Mouse (Mus musculus) adrenal gland, adult (tissue): Measurements from ENCODE around the gene Klf9.
A peak's percentile ranks its signal among the peaks of the same experiment; 100 is the strongest.

ENCODE experiments used
- DNase-seq, 2 experiments: peaks; one replicate each; pipeline ENCODE4 v3.0.0; 2022 to 2023; ENCODE audit warnings: low spot score in 1 of 2; ENCODE audit not compliant: inconsistent age in 2 of 2

Klf9 gene

DNA sequence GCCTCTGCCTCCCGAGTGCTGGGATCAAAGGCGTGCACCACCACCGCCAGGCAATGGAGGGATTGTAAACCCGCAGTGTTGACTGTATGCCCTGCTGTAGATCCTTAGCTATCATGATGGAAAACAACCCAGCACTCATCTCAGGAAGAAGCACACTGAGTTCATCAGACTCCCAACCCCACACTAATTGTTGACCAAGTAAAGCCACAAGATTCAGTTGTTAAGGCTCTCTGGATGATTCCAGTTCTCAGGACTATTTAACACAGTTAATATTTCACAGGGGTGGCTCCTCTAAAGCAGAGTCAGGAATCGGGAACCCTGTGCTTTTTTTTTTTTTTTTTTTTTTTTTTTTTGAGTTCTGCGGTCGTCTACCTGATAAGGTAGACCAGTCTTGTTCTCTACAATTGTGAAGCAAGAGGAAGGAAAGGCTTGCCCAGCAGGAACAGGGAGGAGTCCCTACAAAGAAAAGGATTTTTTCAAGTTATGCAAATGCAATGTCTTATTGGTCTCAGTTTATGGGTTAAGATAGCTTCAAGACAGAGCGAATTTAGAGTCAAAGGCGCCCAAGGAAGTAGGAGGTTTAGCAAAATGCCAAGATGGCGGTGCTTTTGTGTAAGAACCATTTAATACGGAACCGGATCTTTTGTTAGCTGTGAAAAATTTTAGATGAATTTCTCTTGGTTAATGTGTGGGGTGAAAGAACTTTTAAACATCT is 1.1 kb upstream of the Klf9 start:
- peak in 1 of 2 experiments; percentile 61 for DNase-seq

GRCm38 (mm10) chr19:23141391-23142281 is 610 bp downstream of the Klf9 start:
- peak; percentile 86 to 96 for DNase-seq

- DNase-seq, result peak; percentile 74 to 90
Measured at GRCm38 (mm10) chr19:23142427-23143073, 1.5 kb downstream of the Klf9 start.

- no peak for DNase-seq
Measured at GRCm38 (mm10) chr19:23143074-23143445, 2.0 kb downstream of the Klf9 start.

GRCm38 (mm10) chr19:23143541-23143940 is 2.5 kb downstream of the Klf9 start:
- peak in 1 of 2 experiments; percentile 75 for DNase-seq

GRCm38 (mm10) chr19:23144031-23144430 is 3.0 kb downstream of the Klf9 start:
- DNase-seq, result peak in 1 of 2 experiments; percentile 61

GRCm38 (mm10) chr19:23145146-23145545 is 4.1 kb downstream of the Klf9 start:
- DNase-seq, result peak in 1 of 2 experiments; percentile 62

- peak in 1 of 2 experiments; percentile 49 for DNase-seq
Measured at GRCm38 (mm10) chr19:23145575-23145974, 4.5 kb downstream of the Klf9 start.

- peak; percentile 52 to 82 for DNase-seq
Measured at GRCm38 (mm10) chr19:23146409-23146861, 5.4 kb downstream of the Klf9 start.

- DNase-seq, result peak; percentile 56 to 84
Measured at GRCm38 (mm10) chr19:23147026-23147966, 6.3 kb downstream of the Klf9 start.

GRCm38 (mm10) chr19:23149465-23150410 is 8.7 kb downstream of the Klf9 start:
- DNase-seq, result peak in 1 of 2 experiments; percentile 64

DNA sequence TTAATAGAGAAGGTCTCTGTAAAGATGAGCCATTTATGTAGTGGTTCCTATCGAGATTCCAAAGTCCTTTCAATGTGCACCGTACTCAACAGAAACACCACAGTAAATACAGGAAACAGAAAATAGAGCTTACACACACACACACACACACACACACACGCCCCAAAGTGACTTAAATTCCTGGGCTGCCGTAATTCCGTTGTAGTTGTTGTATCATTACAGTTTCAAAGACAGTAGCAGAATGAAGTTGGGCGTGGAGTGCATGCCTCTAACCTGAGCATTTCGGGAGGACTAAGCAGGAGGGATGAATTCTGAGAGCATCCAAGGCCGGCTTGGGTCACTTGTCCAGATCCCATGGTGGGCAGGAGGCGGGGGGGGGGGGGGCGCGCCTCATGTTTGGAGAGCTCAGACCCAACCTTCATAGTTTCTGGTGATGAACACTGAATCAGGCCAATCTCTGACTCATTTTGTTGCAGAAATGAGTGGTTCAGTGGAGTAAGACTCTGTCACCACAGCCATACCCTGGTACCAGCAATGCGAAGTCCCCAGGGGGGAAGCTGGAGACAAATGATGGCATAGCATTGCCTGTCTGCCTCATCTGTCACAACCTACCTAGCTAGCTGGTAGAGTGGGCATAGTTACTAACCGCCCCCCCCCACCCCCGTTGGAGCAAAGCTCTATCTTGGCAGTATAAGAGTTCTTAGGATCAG is 9.7 kb downstream of the Klf9 start:
- DNase-seq, result peak in 1 of 2 experiments; percentile 66

GRCm38 (mm10) chr19:23151651-23152070 is 10.6 kb downstream of the Klf9 start:
- DNase-seq, result peak; percentile 71 to 86

DNA sequence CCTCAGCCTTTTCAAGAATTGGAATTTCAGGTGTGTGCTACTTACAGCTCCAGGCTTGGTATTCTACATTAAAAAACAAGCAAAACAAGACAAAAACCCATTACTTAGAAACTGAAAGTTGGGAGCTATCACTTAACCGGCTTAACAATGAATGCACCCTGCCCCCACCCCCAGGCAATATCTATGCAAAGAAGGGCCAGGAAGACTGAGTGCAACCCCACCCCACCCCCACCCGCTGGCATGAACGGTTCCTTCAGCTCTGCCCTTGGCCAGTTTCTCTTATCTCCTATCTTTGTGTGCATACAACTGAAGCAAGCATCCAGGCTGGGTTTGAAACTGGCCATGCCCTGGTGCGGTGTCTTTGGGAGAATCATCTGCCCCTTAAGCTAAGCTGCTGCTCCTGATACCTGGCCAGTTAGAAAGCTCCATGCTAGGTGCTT is 11.2 kb downstream of the Klf9 start:
- peak in 1 of 2 experiments; percentile 68 for DNase-seq

DNA sequence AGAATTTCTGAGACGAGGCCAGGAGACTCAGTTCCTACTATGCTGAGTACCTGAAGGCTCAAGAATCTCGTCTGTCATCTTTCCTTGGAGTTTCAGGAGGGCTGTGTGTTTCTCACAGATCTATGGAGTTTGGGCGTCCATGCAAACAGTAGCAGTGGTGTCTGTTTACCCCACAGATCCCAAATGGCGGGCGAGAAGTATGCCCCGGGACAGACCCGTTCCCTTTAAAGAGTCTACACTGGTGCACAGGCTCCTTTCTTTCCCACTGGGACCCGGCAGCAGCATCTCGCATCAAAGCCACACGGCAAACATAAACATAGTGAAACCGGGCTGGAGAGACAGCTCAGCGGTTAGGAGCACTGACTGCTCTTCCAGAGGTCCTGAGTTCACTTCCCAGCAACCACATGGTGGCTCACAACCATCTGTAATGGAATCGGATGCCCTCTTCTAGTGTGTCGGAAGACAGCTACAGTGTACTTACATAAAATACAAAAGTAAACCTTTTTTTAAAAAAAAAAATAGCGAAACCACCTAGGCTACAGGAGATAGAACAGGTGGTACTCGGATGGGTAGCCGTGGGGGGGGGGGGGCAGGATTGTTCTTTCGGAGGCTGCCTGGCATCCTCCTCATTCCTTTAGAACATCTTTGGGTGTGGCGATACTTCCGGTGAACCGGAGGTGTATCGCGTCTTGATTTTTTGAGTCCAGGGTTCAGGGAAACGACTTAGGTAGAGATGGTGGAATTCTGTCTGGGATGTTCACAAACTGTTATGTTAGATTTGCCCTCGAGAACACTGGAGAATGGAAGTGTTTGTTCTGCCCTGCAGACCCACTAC is 12.0 kb downstream of the Klf9 start:
- peak in 1 of 2 experiments; percentile 51 for DNase-seq

DNA sequence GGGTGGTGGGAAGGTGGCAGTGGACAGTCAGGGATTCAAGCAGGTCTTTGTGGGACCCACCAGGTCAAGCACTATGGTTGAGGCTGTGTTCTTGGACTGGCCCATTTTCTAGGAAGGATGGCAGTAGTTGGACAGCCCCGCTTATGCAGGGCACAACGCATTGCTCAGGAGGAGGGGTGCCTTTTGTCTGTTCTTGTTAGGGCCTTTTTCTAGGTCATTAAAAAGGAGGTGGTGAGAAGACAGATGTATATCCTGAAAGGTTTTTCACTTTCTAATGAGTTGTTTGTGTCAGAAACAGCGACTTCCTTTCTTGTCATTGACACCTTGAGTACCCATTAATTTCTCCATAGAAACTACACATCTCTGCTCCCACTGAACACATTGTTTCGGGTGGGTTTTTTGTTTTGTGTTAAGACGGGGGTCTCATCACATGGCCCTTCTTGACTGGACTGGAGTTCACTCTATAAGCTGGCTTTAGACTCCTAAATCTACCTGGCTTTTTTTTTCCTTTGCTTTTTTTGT is 12.6 kb downstream of the Klf9 start:
- no peak for DNase-seq

- DNase-seq, result peak in 1 of 2 experiments; percentile 27
Measured at GRCm38 (mm10) chr19:23159780-23160395, 18.9 kb downstream of the Klf9 start.
